Mouse (Mus musculus) mesoderm, embryonic 11.5 days (tissue): Measurements from ENCODE around the gene Kif5a.
"Not testable (repeated sequence)": the region's sequence is repeated elsewhere in the genome, so short reads cannot be mapped to it uniquely, and the experiment has no call there.

Source experiments
- DNase-seq: peaks from one replicate; pipeline ENCODE4 v3.0.0-alpha.2; 2012; ENCODE audit warnings: low read depth, low spot score

Kif5a gene

DNA sequence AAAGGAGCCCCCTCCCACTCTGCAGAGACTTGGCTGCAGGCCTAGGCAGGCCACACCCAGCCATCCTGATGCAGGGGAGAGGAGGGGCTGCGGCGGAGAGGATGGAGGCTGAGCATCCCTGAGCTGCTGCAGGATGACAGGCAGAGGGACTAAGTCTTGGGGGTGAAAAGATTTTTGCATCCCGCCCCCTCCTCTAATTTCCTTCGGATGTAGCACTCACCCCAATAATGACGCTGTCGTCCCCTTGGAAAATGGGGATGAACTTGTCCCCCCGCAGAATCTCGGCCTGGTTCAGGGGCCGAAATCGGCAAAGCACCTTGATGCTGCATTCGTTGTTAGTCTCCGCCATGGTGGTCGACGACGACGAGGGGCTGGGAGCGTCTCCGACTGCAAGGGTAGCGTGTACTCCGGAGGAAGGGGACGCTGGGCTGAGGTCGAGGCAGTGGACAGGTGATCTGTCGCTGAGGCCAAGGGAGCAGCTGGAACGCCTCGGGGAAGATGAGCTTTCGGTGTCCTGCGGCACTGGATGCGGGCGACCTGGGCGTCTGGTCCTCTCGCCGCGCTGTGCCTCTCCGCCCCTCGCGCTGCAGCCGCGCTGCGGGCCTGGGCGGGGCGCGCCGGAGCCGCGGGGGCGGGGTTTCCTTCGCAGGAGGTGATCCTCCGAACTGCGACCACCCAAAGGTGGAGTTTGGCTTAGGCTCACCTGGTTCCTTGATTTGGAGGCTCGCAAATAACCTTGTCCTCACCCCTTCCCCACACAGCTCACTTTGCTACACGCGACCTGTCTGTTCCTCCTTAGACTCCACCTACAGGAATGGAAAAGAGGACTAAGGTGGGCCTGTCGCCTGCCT is at the start of gene Kif5a:
Kif5a (minus strand) TSS at position 801 of the 851 bp plus-strand sequence.
- DNase-seq: peak; percentile 28

DNA sequence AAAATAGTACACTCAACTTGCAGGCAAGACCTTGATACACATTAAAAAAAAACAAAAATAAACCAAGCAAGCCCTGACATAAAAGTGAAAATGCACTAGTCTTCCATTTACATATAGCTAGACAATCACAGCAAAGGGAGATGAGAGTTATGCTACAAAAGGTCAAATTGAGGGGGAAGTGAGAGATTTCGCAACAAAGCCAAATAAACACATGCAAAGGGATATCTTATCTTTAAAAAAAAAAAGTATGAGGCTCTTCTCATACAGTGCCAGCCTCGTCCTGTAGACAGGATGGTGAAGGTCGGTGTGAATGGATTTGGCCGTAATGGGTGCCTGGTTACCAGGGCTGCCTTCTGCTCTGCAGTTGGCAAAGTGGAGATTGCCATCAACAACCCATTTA is 49.7 kb upstream of the Kif5a start:
- no peak for DNase-seq

DNA sequence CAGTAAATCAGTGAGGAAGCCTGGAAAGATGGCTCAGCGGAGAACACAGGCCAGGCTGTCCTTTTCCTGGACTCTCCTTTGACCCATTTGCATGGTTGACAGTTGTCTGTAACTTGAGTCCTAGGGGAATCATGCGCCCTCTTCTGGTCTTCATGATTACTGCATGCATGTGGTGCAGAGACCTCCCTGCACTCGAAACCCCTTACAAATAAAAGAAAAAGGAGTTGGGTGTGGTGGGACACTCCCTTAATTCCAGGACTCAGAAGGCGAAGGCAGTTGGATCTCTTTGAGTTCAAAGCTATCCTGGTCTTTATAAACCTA is 49.2 kb upstream of the Kif5a start:
- peak; percentile 94 for DNase-seq

DNA sequence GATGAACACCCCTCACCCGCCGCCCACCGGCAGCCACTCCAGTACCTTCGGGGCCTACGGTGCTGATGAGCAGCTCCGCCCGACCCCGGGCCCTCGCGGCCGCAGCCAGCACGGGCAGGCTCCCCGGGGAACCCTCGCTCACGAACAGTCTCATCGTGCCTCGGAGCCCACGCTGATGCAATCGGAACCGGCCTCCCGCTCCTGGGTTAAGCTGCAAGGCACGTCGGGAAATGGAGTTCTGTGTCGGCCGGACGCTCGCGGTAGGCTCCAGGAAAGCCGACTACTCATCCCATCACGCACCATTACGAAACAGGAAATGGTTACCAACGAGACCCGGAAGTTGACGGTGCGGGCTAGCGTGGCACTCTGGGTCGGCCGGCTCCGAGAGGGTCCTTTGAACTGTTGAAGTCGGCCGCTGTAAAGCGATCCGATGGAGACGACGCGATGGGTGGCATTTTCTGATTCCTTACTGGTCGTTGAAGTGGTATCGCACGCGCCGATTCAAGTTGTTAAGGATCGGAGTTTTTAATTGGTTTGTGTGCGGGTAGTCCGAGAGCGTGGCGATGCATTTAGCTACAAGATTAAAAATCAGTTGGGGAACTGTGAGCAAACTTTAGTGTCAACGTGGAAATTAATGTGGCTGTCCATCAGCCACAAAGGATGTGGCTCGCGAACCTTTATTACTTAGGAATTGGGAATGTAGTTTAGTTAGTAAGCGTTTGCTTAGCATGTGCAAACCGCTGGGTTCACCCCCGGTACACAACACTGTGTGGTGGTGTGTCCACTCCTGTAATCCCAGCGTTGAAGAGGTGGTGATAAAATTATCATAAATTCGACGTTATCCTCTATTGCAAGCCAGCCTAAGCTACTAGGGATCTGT is 48.6 kb upstream of the Kif5a start, which contains the start of gene Mars:
Mars (minus strand) TSS at position 311 of the 880 bp plus-strand sequence.
- peak; percentile 94 for DNase-seq

DNA sequence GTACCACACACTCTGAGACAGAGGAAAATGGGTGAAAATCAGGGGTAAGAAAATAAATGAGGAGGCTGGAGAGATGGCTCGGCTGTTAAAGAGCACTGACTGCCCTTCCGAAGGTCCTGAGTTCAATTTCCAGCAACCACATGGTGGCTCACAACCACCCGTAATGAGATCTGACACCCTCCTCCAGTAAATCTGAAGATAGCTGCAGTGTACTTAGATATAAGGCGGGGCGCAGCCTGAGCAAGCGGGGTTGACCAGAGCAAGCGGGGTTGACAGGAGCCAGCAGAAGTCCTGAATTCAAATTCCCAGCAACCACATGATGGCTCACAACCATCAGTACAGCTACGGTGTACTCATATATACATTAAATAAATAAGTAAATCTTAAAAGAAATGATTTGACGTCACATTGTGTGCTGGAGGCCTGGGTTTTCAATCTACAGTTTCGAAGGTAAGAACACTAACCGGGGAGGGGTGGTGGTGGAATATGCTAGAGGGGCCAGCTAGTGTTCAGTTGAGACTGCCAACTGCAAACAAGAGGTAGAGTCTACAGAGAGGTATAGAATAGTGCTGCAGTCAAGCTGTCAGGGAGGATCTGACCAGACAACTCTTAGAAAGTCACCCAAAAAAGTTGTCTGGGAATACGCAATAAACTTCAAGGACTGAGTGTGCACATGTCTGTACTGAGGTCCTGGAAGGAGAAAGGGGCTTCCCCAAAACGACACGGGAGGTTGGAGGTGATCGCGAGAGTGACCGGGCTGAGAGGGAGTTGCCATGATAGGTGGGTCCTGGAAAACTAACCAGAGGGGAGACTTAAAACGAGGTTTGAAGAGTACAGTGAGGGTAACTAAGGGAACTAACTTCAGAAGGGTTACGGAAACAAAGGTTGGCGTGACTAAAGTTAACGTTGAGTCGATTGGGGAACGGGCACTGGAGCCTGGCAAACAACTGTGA is 47.7 kb upstream of the Kif5a start:
- peak; percentile 64 for DNase-seq

DNA sequence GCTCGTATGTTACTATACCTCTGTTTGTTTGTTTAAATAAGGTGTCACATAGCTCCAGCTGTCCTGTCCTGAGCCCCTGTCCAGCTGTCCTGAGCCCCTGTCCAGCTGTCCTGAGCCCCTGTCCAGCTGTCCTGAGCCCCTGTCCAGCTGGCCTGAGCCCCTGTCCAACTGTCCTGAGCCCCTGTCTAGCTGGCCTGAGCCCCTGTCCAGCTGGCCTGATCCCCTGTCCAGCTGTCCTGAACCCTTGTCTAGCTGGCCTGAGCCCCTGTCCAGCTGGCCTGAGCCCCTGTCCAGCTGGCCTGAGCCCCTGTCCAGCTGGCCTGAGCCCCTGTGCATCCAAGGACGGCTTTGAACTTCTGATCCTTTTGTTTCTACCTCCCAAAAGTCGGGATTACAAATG is 46.0 kb upstream of the Kif5a start:
- DNase-seq: not testable (repeated sequence)

DNA sequence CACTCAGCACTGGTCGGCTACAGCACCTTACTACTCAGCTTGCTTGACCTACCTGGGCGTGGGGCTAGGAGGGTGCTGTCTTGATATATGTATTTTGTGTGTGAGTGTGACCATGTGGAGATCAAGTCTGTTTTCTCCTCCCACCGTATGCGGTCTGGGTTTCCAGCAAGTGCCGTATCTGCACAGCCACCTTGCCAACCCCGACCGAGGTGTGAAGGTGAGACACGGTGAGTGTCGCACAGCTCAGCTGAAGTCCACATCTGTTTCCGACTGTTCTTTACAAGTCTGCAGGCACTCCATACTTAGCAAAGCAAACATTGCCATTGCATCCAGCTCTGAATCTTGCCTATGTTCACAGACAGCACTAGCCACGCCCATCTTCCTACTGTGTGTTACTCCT is 40.0 kb upstream of the Kif5a start:
- no peak for DNase-seq

DNA sequence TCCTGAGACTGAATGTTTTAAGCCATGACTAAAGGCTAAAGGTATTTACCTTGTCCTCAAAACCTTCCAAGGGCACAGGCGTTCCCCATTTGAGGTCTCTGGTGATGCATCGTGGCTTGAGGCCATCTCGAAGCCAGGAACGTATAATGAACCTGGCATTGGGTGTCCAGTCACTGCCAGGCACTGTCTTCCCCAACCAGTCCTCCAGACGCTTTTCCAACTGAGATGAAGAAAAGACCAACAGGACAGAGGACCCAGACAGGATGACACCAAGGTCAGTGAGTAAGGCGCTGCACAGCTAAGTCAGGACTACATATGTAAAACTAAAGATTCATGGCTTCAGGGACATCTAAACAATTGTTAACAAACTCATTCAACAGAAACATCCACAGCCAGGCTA is 37.2 kb upstream of the Kif5a start:
- no peak for DNase-seq

DNA sequence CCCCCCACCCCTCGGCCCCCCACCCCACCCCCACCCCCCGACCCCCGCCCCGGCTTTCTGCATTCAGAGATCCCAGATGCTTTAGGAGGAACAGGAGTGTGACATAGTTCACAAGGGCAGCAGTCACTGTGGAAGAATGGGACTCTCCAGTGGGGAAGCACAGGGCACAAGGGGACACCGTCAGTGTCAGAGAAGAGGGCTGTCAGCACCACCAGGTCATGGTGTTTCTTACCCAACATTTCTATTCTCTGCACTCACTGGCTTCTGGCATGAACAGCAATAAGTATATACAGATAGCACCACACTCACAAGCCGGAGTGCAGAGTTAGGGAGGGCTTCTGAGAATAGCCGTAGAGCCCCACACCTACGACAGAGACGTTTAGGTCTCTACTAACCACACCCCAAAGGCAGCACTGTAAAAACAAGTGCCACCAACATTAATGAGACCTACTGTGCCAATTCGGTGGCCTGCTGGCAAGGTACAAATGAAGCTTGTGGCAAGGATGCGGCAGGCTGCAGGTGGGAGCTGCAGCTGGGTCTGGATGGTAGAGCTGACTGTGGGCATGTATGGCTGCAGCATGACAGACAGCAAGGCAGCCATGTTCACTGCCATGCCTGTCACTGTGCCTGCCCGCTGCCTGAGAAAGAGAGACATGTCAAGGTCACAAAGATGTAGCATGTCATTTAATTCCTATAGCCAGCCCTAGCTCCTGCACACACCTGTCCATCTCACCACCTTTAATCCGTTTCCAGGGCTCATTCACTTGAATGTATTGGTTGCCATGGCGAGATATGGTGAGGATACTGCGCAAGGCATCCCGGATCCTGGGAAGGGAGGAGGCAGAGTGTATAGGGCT is 34.1 kb upstream of the Kif5a start:
- no peak for DNase-seq

DNA sequence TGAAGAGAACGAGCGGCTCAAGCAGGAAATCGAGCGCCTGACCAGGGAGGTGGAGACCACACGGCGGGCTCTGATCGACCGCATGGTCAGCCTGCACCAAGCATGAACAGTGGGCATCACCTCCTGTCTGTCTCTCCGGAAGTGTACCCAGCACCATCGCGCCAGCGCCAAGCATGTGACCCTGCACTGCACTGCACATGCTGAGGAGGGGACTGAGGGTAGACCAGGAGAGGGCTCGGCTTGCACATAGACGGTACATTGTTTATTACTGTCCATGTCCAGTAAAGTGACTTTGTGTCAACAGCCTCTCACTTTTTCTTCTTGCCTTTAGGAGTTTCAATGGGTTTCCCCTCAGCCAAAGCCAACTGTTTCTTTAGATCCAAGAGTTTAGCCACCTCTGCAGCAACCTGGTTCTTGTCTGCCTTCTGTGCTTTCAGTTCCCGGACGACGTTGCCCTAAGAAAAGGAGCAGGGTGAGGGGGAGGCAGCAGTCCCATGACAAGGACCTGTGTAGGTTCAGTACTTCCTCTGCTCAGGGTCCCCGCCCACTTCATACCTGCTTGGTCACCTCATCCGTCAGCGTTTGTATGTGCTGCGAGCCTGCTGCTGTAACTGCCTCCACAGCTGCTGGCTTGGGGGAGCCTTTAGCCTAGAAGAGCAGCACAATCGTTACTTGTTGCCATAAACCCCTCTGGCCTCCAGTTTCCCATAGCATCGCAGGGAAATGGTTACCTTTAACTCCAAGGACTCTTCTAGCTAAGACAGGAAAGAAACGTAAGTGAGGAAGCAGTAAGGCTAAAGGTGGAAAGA is 33.0 kb upstream of the Kif5a start:
- no peak for DNase-seq

DNA sequence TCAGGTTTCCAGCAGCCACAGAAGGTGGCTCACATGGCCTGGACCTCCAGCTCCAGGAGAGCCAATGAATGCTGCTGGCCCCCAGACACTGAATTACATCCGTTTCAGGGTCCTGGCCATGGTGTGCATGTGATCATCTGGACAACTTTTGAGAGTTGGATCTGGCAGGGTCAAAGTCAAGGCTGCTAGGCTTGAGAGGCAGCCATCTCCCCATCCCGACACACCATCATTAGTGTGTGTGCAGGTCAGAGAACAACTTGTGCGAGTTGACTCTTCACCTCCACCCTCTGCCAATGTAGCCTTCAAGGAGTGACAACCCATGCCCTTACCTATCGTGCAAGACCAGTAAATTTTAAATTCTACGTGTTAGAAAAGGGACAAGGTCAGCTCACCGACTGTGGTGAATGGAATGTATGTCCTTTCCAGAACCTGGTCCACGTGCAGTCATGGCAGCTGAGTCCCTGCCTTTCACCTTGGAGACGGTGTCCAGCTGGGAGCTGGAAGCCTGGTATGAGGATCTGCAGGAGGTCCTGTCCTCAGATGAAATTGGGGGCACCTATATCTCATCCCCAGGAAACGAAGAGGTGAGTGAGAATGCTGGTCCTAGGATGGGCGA is 31.9 kb upstream of the Kif5a start:
- no peak for DNase-seq

DNA sequence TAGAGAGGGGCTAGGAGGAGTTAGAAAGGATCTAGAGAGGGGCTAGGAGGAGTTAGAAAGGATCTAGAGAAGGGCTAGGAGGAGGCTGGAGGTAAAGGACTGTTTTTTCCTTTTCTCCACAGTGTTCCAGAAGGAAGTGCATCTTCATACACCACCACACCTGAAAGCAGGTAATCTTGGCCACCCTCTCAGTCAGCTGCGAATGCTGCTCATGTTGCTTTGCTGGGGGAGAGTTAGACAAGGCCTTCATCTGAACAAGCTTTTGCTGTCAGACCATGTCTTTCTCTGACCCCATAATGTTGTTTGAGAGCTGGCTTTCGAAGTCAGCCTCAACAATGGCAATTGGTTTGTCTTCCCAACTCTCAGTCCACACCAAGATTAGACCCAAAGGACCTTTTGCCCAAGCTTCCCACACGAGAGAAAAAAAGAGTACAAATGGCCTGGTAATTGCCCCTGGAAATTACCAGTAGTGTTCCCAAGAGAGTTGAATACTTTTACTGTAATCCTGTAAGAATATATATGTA is 30.5 kb upstream of the Kif5a start:
- DNase-seq: no peak

DNA sequence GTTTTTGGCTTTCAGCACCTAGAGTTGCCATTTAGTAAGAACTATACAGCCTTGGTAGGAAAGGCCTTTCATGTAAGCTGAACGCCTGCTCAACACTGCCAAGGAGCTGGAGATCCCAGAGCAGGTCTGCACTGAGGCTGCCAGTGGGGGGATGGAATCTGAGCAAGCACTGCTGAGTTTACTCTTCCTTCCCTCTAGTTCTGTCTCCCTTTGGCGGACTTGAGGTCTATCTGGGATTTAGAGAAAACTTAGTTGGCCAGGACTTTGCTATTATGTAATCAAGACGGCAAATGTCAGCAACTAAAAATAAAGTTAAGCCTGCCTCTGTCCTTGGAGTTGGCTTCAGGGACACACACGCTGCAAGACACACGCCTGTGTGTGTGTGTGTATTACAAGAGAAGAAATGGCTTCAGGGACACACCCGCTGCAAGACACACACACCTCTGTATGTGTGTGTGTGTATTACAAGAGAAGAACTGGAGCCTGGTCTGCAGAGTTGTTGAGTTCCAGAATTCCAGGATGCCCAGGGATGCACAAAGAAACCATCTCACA is 29.9 kb upstream of the Kif5a start:
- DNase-seq: no peak

DNA sequence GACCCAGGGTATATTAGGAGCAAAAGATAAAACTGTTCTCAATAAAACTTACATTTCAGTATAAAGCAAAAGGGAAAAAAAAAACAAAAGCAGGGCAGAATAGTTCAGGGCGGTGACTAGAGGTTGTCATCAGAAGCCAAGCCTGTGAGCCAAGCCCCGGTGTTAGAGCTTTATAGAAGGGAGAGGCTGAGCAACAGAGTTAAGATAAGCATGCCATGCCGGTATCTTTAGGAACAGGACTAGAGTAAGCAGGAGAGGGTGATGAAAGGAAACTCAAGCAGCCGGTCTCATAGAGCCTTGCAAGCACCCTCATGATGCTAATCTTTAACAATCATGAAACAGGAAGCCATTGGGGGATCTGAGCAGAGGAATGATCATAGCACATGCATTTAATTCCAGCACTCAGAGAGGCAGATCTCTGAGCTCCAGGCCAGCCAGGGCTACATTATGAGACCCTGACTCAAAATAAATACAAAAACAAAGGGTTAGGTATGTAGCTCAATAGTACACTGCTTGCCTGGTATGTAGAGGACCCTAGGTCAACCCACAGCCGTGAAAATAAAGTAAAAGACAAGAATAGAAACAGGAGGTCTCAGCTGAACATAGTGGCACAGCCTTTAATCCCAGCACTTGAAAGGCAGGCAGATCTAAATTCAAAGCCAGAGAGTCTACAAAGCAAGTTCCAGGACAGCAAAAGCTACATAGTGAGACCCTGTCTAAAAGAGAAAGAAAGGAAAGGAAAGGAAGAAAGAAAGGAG is 28.9 kb upstream of the Kif5a start:
- DNase-seq: no peak

DNA sequence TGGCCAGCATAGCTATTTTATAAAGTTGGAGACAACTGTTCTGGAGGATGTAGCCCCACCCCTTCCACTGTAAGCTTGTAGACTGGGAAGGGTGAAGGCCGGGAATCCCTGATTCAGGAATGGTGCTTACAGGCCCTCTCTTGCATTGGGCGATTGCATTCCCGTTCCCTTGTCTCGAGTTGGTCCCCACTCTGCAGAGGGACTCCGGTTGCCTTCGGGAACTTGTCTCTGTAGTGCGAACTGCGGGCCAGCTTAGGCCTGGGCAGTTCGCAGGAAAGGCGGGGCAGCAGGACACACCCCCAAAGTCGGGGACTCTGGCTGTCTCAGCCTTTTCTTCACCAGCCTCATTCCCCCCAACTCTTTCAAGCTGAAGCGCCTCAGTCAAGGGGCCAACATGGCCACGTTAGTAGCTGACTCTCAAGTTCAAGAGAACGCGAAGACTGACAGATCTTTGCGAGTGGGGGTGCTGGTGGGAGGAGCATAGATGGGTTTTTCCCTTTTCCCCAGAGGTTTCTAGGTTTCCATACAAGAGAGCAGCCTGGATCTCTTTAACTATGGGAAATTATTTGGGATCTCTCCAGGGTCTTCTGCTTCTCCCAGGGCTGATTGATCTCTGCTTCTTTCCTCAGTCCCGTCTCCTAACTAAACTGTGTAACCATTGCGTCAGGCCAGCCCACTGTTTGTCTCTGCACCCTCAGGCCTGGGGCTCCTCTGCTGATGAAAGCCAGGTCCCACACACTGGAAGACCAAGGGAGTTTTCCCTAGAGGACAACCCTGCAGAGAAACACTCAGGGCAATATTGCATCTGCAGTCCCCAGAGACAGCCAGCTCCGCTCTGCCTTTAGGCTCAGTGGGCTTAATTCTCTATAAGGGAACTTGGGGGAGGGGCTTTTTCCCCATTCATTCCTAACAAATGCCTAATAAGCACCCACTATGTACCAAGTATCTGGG is 28.1 kb upstream of the Kif5a start:
- DNase-seq: peak; percentile 61

DNA sequence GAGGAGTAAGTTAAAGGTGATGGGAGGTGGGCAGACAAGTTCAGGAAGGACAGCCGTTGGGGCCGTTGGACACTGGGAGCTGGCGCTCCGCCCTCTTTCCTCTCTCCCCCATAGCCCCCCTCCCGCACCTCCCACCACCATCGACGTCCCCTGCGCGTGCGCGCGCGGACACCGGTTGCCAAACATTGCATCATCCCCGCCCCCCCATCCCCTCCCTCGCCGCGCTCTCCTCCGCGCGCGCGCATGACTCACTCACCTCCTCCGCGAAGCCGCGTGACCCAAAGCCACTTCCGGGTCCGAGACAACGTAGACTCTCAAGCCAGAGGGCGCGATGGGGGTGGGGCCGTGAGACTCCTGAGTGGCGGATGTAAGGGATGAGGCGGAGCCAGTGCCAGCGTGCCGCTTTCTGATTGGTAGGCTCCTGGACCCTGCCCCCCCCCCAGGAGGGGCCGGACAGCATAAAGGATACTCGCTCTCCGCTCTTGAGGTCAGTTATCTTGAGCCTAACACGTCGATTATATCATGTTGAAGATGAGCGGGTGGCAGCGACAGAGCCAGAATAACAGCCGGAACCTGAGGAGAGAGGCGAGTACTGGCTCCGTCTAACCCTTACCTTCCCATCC is 27.3 kb upstream of the Kif5a start:
- DNase-seq: peak; percentile 100
